Mouse (Mus musculus): ENCODE data around the gene Slf2.

Gene Slf2

DNA sequence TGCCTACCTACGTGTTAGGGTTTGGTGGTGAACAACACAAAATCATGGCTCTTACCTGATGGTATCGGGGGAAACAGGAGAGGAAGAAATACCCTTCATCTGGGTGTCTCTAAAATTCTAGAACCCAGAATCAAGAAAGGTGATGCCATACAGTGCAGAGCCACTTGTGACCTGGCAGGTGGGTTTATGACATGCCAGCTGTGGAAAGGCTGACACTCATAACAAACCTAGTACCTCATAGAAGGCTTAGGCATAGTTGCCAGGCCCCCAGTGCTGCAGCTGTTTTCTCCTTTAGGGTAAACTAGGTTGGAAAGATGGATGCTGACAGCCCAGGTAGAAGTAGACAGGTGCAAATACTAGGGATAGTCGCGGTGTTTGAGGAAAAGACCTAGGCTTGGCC, 53.5 kb downstream of the Slf2 start:
- no peak for DNase-seq (ENCODE audit: low spot score)

DNA sequence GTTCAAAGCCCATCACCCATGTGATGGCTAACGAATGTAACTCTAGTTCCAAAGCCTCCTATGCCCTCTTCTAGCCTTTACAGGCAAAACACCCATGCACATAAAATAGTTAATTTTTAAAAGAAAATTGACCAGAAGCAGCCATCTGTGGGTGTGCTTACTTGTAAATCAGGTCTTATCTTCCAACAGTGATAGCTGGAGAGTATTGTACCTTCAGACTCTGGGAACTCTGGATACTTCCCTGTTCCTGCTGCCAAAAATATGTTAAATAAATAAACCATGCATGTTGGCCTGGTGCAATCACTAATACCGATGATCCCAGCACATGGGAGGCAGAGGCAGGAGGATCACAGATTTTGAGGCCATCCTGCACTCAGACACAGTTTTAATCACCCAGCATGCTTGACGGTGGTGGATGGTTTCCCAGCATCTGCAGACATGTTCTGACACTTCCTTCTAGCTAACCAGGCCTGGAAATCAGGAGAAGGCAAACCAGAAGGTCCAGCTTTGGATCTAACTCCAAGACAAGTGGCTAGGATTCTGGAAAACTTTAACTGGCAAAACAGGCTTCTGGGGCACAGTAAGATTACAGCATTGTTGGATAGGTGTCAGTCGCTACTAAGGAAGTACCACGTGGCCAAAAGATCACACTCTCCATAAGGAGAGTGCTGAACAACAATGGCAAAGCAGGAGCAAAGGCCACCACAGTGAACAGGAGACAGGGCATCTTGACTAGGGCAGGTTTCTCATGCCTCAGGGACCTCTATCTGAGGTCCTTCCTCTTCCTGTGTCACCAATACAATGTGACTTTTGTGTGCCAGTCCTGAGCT, 54.4 kb downstream of the Slf2 start:
- peak; percentile 28 for DNase-seq (ENCODE audit: low spot score)

DNA sequence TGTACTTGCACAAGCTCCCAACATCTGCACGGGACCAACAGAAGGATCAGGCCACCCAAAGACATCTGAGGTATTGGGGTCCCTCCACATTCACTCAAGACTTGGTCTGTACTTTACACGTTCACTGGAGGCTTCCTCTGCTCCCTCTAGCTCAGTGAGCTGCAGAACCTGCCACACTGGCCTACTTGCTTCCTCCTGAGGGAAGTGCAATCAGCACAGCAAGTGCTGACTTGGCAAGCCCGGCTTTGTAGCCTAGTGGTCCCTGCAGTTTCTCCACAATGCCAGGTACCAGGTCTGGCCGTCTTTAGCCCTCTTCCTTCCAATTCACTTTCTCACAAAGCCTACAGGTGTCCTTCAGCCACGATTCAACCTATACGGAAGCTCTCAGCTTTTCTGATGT, 56.1 kb downstream of the Slf2 start:
- DNase-seq (ENCODE audit: low spot score), result no peak

DNA sequence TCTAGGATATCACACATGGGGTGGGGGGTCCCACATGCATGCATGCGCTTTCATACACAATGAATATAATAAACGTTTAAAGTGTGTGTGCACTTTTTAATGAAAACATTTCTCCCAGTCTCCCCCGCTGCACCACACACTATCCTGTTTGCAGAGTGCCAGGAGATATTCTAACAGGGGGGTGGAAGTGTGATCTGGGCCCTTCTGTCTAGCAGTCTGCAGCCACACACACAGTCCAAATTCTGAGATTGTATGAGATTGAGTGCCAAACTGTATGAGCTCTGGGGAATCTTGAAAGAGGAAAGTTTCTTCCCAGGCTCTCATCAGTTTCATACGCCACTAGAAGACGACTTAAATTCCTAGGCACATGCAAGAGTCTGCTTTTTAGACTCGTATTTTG, 56.9 kb downstream of the Slf2 start:
- no peak for DNase-seq (ENCODE audit: low spot score)

DNA sequence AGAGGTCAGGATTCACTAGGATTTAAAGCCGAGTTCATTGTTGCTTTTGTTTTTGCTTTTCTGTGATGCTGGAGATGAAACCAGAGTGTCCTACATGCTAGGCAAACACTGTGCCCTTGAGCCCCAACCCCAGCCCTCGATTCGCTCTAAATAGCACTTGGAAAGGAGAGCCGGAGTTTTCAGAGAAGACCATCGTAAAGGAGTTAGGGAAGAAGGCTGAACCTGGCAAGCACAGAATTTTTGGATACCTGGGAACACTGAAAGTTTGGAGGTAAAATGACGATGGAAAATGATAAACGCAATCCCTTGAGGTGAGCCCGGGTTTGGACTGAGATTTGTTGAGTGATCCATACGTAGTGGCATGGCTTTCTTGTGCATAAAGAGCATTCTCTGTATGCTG, 57.4 kb downstream of the Slf2 start:
- no peak for DNase-seq (ENCODE audit: low spot score)

DNA sequence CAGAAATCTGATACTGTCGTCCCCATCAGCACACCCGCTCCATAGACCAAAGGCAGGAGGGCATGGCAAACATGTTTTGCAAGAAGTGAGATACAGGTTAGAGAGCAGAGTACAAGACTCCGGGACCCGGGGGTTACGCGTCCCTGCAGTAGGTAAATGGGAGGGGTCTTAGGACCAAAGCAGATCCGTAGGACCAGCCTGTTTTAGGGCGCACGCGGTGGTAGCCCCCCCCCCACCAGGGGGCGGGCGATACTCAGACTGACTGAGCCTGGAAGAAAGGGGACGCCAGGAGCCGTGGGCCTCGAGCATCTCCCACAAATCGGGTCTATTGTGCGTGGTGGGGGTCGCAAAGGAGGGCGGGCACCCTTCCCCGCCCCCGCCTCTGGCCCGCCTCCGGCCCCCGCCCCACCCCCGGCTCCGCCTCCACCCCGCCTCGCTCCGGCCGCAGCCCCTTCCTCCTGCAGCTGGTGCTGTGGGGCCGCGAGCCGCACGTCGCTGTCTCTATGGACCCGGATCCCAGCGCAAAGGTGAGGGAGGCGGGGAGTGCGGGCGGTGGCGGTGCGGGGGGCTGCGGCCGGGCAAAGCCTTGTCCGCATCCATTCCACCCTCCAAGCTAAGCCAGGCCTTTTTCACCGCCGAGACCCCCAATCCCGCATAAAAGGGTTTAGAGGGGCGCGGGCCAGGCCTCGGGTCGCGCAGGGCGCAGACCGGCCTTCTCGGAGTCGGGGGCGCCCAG, 58.0 kb downstream of the Slf2 start, which contains the start of gene Sema4g:
Gene Sema4g (plus strand): TSS at position 271 of the 736 bp plus-strand sequence.
- DNase-seq (ENCODE audit: low spot score), result no peak

DNA sequence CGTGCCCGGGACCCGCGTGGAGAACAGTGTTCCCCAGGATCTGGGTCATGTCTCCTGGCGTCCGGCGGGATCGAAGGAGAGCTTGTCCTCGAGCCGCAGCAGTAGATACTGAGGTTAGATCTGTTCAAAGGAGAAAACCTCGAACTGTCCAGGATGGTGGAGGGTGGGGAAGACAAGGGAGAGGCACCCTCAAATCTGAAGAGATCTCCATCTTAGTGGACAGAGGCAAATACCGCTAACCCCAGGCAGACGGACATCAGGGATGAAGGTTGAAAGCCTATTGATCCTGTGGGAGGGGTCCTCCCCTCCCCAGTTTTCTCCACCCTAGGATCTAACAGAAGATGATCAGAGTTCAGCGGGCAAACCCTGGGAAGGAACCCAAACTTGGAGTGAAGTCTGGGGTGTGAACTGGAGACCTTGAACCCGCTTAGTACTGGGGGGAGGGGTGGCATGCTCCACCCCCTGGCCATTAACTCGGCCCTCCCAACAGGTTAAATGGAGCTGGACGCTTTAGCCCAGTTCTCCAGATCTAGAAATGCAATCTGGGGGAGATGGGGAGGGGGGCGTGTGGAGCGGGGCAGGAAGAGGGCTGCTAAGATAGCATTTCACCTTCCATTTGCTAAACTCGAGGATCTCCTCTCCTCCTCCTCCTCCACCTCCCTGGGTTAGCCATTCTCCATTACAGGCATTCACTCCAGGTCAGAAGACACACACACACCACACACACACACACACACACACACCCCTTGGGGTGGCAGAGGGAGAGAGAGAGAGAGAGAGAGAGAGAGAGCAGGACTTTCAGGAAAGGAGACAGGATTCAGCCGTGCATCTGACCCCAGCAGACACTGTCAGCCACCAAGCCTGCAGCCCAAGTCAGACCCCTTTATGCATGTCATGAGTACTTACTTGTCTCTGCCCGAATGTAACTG, 58.9 kb downstream of the Slf2 start:
- DNase-seq (ENCODE audit: low spot score), result no peak

DNA sequence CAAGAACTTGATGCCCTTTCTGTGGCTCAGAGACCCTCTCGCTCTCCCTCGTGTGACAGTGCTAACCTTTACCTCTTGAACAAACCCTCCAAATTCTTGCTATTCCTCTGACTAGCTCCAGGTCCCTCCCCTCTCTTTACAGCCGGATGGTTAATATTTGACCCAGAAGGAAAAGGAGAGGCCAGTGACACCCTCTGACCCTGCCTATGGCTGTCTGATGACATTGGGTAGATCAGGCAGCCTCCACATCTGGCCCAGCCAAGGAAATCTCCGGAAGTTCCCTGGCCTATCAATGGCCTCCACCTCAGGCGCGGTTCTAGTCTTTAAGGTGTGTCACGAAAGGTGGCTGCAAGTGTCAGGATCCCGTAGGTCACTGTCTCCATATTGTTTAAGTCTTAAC, 60.1 kb downstream of the Slf2 start:
- no peak for DNase-seq (ENCODE audit: low spot score)

DNA sequence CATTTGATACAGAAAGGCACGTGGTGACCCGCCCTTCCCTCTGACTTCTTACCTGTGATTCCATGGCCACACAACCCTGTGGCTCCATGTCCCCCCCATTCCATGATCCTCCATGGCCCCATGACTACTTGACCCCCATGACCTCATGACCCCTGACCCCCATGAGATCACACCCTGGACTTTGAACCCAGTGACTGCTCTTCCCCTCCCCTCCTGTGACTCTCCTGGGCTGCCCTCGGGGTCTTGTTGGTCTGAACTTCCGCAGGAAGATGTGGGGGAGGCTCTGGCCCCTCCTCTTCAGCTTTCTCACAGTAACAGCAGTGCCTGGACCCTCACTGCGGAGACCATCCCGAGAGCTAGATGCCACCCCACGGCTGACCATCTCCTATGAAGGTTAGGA, 61.3 kb downstream of the Slf2 start:
- DNase-seq (ENCODE audit: low spot score), result no peak

DNA sequence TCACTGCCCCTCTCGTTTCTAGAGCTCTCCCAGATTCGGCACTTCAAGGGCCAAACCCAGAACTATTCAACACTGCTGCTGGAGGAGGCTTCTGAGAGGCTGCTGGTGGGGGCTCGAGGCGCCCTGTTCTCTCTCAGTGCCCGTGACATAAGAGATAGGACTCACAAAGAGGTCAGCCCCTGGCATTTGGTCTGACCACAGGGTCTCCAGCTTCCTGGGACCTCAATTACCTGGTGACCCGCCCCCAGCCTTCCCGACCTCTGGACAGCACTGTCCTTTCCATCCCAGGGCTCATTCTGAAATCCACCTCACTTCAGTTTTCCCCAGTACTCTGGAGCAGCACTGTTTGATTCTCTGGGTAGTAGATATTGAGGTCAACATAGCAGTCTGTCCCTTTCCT, 61.8 kb downstream of the Slf2 start:
- DNase-seq (ENCODE audit: low spot score), result no peak

DNA sequence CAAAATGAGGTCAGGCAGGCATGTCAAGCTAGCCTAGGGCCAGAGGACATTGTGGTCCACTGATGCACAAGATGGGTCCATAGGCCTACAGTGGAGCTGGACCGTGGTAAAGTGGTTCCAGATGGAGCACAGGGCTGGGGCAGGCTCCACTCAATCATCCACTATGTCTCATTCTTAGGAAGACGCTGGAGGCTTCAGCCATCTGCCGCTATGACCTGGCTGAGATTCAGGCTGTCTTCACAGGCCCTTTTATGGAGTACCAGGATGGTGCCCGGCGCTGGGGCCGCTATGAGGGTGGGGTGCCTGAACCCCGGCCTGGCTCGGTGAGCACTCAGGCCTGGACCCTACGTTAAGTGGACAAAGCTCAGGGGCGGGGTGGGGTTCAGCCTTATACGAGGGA, 66.8 kb downstream of the Slf2 start:
- DNase-seq (ENCODE audit: low spot score), result no peak

DNA sequence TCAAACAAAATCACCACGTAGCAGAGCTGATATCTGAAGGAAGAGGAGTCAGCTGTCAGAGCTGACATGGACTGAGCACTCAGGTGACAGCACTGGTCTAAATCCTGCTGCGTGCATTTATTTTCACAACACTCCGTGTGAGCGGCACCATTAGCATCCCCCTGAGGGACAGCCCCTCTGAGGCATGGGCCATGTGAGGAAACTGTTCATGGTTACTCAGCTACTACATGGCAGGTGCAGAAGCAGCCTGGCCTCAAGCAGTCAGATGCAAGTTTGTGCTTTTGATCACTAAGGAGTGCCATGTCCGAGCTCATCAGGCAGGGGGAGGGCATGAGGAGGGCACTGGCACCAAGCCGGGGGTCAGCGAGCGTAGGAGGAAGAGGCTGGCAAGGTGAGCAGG, 68.7 kb downstream of the Slf2 start:
- DNase-seq (ENCODE audit: low spot score), result no peak

DNA sequence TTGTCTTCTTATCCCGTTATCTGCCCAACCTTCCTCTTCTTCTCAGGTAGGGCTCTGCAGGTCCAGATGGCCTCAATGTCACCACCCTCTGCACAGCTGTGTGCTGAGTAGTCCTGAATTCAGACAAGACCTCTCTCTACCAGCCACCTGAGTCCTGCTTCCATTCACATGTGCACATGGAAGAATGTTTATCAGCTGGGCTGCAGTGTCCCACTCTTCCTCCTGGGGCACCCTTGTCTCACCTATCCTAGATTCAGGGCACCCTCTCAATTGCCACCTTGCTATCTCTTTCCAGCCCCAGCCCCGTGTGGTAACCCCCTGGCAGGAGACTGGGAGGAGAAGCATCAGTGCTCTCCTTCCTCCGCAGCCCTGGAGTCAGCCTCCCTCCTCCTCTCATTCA, 71.3 kb downstream of the Slf2 start:
- DNase-seq (ENCODE audit: low spot score), result no peak

DNA sequence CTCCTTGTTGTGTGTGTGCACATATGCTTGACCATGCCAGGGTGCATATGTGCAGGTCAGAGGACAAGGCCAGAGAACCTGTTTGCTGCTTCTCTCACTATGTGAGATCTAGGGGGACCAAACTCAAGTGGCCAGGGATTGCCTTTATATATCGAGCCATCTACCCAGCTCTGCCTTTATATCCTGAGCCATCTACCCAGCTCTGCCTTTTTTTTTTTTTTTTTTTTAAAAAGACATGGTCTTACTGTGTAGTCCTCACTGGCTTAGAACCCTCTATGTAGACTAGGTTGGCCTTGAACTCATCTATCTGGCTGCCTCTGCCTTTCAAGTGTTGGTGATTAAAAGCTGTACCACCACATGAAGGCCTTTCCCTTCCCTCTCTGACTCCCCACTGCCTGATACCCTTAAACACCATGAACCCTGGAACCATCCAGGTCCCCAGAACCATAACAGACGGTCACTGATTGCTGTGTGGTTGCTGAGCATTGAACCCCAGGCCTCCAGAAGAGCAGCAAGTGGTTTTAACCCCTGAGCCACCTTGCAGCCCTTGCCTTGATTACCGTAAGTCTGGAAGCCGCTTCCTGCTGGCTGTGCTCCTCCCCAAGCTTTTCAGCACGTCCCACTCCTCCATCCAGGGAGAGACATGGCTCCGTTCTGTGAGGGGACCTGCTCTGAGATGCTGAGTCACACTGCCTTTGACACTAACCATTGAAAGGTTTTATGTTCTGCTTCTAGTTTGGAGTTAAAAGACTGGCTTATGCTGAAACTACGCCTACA, 73.0 kb downstream of the Slf2 start:
- no peak for DNase-seq (ENCODE audit: low spot score)

DNA sequence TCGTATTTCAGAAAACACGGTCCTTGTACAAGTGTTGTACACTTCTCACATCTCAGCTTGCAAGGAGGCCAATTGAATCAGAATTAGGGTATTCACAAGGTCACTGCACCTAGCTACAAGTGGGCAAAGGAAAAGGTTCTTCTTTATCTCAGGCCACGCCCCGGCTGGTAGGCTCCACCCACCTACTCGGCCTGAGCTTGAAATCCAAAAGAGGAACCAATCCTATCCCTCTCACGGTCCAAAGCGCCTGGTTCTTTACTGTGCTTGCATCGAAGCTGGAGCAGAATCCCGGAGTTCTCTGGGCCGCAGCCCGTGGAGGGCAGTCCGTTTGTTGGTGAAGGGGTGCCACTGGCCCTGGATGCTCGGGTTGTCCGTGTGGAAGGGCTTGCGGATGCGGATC, 74.5 kb downstream of the Slf2 start, which contains the start of gene Twnk:
Gene Twnk (plus strand): TSS at position 220 of the 400 bp plus-strand sequence.
- DNase-seq (ENCODE audit: low spot score), result peak; percentile 74

DNA sequence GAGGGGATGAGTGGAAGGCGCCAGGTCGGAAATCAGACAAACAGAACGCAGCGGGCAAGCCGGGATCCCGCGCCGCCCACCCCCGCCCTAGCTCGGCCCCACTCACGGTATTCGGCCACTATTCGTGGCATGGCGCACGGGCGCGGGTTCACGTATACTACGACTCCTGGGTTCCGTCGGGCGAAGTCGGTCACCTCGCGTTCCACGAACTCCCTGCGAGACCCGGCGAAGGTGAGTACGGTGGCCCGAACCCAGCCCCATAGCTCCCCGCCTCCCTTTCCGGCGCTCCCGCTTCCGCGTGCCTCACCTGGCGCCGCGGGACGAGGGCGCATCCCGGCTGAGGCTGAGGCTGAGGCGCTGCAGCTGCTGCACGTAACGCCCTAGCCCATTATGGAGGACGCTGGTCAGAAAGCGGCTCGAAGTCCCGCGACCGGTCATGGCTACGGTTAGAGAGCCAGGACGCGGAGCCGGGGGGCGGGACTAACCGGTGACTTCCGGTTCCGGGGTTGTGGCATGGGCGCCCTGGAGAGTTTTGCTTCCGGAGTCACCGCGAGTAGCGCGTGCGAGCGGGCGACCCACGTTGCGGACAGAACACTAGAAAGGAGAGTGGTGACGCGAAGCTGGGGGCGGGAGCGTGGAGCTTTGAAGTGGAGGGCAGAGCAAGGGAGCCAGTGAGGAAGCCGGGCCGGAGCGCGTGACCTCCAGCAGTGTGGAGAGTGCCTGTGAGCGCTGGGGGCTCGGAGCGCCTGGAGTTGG, 75.2 kb downstream of the Slf2 start, which contains the start of gene Mrpl43:
Gene Mrpl43 (minus strand): TSS at position 486 of the 756 bp plus-strand sequence.
- peak; percentile 94 for DNase-seq (ENCODE audit: low spot score)

DNA sequence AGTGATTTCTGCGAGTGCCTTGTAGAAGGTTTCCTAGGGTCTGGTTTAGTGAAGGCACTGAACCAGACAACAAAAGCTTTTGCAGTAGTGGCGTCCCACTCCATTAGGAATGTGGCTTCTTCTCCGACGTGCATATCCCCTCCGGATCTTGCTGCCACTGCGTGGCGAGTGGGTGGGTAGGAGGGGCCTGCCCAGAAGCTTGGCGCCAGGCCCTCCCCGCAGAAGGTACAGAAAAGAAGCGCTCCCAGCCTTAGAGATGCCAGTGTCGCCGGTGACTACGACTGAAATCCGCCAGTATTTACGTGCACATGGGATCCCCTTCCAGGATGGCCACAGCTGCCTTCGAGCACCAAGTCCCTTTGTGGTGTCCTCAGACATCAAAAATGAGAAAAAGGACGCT, 76.1 kb downstream of the Slf2 start:
- DNase-seq (ENCODE audit: low spot score), result no peak

DNA sequence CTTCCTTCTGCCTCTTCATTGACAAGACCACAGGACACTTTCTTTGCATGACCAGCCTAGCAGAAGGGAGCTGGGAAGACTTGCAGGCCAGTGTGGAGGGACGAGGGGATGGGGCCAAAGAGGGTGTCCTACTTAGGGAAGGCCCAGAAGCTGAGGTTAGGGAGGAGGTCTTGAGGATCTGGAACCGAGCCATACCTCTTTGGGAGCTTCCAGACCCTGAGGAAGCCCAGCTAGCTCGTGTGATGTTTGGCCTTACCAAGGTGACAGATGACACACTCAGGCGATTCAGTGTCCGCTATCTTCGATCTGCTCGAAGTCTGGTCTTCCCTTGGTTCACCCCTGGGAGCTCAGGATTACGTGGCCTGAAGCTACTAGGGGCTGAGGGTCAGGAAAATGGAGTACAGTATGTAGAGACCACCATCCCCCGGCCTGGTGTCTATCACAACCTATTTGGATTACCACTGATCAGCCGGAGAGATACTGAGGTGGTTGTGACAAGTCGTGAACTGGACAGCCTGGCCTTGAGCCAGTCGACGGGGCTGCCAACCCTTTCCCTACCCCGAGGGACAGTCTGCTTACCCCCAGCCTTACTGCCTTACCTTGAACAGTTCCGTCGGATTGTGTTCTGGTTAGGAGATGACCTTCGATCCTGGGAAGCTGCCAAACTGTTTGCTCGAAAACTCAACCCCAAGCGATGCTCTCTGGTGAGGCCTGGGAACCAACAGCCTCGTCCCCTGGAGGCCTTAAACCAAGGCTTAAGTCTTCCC, 76.7 kb downstream of the Slf2 start:
- no peak for DNase-seq (ENCODE audit: low spot score)

DNA sequence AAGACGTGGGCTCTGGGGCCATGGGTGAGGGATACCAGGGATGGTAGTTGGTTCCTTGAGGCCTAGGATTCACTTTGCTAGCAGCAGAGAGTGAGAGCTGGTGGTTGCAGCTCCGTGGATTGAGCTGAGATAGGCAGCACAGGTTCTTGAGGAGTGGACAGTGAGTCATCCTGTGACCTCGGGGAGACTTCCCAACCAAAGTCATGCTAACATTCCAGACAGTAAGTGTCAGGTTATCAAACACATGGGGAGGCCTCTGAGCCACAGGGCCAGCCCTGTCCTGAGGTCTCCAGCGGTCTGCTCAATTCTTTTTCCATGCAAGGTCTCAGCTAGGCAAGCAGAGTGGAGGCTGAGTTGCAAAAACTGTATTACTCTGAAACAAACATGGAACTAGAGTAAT, 79.7 kb downstream of the Slf2 start:
- DNase-seq (ENCODE audit: low spot score), result no peak

DNA sequence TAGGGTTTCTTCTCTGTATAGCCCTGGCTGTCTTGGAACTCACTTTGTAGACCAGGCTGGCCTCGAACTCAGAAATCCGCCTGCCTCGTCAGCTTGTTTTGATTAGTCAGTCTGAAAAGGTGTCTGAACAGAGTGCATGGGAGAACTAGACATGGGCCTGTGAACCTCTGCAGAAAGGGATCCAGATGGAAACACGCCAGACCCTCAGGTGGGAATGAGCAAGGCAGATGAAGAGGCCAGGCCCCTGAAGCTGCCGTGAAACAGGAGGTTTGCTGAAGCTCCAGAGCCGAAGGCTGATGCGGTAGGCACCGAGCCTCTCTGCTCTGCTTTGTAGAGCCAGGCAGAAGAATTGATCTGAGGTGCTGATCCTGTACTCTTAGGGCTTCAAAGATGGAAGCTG, 81.3 kb downstream of the Slf2 start:
- DNase-seq (ENCODE audit: low spot score), result no peak
